Mouse (Mus musculus) 416B (cell line): ENCODE measurements around the gene Mybph.
A peak's percentile ranks its signal among the peaks of the same experiment; 100 is the strongest.

Source experiments
- DNase-seq: peaks from one replicate; pipeline ENCODE4 v3.0.0; 2011; ENCODE audit warnings: low read depth

Mybph gene

DNA sequence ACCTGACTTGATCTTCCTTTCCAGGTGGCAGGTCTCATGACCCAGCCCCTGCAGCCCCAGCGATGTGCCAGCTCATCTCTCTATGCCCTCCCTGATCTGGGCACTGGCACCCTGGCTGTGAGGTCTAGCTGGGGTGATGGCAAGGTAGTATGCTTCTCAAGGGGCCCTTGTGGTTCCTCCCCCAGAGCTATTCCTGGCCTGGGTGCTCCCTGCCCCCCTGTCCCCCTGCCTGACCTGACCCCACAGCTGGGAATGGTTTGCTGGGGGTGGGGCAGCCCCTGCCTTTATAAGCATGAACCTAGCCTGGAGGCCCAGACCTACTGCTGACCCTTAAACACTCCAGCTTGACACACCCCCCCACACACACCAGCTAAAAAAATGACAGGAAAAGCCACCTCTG is at the start of gene Mybph:
TSS of gene Mybph (plus strand) at position 323 of the 400 bp plus-strand sequence.
- no peak for DNase-seq

DNA sequence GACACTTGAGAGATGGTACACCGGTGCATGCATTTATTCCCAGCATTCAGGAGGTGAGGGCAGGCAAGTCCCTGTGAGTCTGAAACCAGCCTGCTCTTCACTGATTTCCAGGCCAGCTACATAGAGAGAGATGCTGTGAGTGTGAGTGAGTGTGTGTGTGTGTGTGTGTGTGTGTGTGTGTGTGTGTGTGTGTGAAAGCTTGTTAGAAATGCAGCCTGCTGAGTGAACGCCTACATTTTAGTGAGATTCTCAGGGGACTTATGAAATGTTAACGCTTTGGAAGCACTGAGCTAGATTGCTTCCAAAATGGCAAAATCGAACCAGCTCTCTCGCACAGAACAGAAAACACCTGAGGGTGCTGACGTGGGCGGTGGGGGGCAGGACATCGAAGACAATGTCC is 47.2 kb upstream of the Mybph start:
- DNase-seq, result no peak

DNA sequence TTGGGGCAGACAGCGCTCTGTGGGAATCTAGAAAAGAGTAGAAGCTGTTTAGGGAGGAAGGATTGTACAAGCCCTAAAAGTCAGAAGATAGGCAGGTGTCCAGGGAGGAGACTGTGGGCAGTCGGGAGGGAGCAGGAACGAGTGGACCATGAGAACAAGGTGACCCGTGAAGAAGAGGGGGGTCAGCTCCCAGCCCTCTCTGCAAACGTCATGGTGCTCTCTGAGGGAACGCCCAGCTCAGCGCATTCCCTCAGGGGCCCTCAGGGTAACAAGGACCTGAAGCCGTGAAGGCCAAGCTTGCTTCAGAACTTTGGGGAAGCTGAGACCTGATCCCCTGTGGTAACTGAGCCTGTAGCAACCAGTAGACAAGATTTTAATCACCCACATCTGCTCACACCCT is 43.2 kb upstream of the Mybph start:
- DNase-seq, result no peak

DNA sequence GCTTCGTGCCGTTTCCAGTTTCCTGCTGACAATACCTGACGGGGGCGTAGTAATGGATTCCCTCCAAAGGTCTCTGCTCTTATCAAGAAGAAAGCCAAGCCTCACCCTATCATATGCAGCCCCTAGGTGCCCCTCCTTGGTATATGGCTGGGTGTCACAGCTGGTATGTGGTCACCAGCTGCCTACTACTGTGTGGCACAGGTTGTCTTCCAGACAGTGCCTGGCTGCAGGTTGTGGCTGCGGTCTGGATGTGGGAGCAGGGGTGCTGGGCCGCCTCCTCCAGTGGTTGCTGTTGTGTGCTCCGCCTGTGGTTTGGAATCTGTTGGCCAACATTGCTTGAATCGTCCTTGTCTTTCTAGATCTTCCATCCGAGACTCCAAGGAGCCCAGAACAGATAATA is 42.5 kb upstream of the Mybph start:
- DNase-seq, result no peak

DNA sequence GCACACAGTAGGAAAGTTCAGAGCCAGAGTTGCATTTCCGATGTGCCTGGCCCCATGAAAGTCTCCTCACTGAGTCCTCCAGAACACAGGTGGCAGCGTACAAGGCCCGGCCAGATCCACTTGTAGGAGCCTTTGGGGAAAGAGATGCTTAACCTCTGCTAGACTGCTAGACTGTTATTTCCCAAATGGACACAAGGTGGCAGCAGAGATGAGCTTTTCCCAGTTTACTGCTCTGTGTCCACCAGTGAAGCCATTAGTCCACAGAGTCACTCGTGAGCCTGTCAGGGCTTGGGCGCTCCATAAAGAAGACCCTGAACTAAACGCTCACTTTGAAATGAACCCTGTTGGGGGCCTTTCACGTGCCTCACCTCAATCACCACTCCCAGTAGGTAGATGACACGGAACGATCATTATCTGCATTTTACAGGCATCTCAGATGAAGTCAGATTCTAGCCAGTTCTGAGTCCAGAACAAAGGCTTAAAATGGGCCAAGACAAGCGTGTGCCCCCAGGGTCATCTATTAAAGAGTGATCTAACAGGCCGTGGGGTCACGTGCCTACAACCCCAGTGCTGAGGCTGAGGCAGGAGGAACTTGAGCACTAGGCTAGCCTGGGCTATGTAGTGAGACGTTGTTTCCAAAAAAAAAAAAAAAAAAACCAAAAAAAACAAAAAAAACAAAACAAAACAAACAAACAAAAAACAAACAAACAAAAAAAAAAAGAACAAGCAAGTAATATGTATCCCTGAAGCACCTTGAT is 41.4 kb upstream of the Mybph start:
- peak; percentile 81 for DNase-seq

DNA sequence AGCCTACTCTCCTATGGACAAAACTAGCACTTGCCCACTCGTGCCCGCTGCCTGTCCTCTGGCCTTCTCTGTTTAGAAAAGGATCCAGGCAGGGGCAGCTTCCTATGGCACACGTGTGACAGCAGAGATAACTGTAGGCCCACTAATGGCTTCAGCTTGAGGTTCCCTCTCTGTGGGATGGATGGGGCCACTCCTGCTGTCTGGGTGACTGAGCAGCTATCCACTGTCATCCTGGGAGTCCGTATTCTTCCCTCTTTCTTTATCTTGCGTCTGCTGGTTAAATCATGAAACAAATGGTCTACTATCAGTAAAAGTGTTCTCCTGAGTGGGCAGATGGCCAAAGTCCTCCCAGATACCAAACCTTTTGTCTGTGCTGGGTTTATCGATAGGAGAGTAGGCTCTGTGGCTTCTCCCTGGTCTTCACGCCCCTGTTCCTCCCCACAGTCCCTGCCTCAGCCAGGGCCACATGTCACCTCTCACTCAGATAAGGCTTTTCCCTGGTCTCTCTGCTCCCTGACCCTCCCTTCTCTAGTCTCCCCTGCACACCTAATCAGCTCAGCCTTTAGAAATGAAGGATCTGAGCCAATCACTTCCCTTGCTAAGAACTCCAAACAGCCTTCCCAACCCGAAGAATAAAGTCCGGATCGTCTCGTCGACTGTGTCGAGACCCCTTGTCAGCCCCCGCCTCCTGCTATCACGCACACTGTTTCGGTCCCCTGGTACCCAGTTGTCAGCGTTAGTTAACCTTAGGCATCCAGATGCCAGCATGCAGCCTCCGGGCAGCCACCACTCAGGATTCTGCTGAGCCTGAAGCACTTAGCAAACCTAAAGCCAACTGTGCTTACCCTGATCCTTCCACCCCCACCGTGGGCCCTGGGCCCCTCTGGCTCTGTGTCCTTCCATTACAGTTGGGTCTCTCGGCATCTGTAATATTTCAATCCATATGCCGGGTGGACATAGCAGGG is 40.3 kb upstream of the Mybph start:
- no peak for DNase-seq

DNA sequence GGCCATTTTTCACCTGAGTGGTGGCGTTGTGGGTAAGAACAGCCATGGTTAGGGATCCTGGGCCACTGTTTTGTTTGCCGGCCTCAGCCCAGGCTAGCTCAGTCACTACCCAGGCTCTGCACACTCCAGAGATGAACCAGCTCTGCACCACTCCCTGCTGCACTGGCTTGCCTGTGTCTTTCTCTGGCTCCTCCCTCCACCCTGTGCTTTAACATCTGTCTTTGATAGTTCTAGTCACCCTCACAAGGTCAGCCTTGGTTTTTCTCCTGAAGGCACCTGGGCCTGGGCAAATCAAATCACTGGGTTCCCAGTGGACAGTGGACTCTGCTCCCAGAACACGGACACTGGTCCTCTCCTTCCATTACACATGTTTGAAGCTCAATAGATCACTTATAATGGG is 39.1 kb upstream of the Mybph start:
- no peak for DNase-seq

DNA sequence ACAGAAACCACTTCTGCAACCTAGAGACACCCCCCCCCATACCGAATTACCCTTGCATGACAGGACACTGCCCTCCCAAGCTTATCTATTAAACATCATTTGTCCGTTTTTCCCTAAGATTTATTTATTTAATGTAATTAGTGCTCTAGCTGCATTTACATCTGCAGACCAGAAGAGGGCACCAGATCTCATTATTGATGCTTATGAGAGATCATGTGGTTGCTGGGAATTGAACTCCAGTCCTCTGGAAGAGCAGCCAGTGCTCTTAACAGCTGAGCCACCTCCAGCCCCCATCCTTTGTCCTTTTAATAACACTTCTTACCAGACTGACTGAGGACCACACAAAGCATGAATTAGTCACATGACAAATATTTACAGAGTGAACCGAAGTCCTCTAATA is 38.6 kb upstream of the Mybph start:
- peak; percentile 26 for DNase-seq

DNA sequence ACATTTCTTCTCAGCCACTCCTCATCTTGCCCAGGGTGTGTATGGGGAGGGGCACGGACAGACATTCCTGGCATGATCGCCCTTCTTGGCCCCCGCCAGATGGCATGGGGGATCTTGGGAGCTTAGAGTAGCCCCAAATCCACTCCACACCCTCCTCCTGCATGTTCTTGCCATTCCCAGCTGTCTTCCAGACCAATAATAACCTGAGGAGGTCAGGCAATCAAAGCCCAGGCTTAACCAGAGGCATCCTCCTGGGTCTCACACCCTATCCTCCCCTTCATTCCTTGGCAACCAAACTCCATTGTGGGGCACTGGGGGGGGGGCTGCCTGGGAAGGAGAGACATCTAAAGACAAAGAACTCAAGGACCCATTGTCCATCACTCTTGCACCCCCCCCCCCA is 32.8 kb upstream of the Mybph start:
- no peak for DNase-seq

DNA sequence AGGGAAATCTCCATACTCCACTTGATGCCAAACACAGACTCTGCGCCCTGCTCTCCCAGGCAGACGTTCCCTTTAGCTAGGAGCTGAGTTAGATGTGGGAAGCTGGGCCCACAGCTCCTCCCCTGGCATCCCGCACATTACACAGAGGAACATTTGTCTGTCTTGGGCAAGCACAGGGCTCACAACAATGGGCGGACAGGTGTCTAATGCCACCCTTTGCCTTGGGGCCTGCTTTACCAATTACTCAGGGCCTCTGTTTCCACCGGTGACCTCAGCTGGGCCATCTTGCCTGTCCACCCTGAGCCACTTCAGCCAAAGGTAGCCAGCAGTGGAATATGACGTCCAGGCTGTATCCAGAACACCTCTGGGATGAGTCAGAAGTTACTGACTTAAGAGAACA is 31.8 kb upstream of the Mybph start:
- DNase-seq, result no peak

DNA sequence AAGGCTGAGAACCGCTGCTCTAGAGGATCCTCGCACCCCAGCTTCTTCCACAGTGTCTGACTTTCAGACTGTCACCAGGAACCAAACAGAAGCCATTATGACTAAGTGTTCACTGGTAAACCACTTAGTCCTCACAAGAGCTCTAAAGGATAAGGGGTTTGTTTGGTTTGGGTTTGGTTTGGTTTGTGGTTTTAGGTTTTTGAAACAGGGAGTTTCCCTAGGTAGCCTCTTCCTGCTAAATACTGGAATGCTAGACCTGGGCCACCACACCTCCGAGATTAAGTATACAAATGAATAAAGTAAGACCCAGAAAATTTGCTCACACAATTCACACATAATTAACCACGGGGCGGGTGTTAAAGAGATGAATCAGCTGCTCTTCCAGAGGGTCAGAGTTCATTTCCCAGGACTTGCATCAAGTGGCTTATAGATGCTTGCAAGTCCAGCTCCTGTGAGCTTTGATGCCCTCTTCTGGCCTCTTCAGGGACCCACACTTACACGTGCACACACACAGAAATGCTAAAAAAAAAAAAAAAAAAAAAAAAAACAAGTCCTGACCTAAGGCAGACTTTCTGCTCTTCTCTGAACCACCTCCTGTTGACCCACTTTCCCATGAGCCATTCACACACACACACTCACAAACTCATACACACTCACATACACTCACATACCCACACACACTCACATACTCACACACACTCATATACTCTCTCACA is 30.6 kb upstream of the Mybph start:
- DNase-seq, result peak; percentile 42

DNA sequence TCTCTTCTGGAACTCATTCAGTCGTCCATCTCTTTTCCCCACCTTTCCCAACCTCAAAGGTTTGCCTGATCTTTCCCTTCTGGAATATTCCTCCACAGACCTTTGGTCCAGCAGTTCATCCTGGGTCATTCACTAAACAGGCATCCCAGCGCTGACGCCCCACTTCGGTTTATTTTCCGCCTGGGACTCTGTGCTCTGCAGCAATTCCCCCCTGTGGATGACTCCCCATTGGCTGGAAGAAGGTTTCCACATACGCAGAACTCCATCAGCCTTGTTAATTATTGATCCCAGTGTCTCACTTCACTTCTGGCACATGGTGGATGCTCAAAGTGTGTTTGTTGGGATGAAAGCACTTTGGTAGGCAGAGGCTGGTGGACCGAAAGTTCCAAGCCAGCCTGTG is 29.8 kb upstream of the Mybph start:
- no peak for DNase-seq

DNA sequence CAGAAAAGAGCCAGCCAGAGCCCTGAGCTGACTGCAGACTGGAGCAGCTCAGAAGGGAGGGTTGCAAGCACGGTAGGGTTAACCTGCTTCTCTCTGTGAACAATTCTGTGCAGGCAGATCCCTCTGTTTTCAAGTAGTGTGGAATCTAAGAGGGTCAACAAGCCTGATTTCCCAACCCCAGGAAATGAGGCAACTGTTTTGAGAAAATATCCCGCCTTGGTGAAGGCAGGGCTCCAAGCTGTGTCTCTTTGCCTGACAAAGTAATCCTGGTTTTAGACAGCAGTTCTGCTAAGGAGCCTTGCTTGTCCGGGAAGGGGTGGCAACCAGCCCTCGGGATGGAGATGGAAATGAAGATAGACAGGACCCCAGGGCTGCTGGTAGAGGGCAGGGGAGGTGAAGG is 28.8 kb upstream of the Mybph start:
- DNase-seq, result no peak

DNA sequence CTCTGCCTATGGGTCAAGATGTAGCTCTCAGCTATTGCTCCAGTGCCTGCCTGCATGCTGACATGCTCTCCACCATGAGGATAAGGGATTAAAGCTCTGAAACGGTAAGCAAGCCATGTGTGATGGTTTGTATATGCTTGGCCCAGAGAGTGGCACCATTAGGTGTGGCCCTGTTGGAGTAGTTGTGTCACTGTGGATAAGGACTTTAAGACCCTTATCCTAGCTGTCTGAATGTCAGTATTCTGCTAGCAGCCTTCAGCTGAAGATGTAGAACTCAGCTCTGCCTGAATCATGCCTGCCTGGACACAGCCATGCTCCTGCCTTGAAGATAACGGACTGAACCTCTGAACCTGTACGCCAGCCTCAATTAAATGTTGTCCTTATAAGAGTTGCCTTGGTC is 26.7 kb upstream of the Mybph start:
- DNase-seq, result no peak

DNA sequence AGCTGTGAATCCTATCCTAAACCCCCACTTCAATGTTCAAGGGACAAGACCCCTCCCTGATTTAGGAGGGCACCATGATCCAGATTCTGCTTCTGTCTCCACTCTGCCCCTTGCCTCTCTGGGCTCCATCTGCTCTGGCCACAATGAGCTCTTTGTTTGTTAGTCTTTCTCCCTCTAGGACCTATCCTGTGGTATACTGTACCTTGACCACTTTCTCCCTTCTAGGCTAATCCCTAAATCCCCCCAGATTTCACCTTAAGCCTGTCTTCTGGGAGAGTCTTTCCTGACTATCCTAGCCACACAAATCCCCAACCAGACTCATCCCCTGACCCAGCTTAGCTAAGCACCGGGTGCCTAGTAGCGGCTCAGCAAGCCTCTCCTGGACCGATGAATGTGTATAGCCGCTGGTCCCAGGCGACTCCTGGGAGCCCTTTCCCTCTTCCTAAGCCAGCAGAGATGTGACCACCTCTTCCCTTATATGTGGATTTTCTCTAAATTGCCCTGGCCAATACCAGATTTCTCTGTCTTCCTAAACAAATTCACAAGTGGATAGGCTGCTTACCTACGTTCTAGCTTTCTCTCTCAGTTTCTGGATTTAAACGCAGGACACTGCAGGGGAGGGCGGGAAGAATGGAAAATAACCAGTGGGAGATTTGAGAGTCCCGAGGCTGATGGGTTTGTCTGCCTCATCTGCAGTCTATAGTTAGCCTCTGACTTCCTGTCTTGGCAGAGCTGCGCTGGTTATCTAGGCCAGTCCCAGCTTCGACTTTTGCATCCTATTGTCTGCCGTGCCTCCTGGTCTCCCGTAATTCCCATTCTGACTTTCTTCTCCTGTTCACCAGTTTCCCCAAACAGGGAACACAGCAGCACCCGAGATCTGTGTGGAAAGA is 25.6 kb upstream of the Mybph start:
- no peak for DNase-seq

DNA sequence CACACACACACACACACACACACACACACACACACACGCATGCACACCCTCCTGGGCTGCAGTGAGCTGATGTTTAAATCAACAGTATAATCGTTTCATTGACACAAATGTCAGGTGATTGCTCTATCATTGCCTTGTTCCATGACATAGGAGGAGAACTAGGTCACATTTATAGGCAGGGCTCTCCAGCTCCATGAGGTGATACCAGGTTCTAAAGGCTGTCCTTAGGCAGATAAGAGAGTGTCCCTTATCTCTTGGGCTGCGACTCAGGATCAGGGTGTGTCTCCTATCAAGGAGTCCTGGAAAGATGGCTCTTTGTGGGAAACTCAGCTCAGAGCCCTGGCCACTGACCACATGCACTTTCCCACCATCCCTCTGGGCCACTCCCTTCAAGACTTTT is 24.7 kb upstream of the Mybph start:
- no peak for DNase-seq

DNA sequence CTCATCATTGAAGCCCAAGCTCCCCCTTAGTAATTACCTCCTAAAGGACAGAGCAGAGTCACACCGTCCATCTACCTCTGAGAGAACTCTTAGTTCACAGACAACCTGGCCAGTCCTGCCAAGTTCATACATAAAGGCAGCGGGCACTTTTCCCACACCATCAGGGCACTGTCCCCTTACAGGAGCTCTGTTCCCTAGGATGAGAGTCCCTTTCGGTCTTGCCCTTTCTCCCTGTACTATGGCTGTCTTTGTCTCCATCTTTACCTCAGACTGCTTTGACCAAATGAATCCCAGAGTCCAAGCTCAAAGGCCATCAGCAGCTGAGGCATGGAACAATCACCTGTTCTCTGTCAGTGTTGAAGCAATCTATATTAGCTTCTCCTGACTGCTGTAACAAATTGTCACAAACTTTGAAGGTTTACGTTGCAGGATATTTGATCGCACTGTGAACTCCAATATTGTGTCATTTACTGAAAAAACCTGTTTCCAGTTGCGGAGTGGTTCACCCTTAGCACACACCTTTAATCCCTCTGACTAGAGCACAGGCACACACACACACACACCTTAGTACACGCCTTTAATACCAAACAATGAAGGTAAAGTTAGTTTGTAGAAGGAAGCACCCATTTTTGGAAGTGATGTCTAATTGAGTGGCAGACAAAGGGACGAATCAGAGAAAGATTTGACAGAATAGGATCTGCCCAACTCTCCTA is 24.1 kb upstream of the Mybph start:
- no peak for DNase-seq

DNA sequence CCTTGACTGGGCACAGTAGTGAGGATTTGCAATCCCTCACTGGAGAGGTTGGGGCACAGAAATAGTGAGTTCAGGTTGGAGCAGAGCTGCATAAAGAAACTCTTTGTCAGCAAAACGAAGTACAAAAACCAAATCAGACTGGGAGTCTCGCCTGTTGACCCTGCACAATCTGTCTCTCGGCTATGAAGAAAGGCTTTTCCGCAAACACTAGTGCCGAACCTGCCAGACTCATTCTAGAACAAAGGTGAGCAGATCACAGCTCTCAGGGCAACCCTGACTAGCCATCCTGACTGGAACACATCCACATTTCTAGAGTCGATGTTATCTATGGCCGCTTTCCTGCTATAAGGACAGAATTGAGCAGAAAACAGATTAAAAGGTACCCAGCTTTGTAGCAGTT is 20.2 kb upstream of the Mybph start:
- no peak for DNase-seq

DNA sequence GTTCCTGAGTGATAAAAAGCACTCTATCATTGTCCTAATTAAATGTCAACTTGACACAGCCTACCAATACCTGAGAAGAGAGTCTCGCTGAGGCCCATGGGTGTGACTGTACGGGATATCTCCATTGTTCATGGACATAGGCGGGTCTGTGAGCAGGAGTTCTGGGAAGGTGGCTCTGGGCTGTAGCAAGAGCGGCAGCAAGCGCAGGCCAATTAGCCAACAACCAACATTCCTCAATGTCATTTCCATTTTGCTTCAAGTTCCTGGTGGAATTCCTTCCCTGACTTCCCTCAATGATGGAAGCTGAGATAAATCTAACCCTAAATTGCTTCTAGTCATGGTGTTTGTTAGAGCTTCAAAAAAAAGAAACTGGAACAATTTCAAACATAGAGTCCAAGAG is 15.3 kb upstream of the Mybph start:
- no peak for DNase-seq

DNA sequence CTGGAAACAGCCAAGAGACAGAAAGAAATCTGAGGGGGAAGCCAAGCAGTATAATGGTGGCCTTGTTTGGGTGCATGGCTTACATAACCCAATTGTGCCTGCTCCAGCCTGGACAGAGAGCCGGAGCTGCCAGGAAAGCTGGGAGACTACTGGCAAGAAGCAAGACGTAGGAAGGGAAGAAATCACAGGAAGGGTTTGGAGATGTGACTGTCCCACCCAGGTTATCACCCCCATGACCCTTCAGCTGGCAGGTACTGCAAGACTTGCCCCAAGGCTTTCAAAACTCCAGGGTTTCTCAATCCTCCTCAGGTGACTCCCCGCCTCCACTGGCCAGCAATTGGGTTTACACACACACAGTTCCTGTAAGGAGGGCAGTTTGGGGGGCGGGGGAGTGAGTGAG is 11.2 kb upstream of the Mybph start, which contains the start of gene Chil1:
TSS of gene Chil1 (plus strand) at position 152 of the 400 bp plus-strand sequence.
- no peak for DNase-seq

DNA sequence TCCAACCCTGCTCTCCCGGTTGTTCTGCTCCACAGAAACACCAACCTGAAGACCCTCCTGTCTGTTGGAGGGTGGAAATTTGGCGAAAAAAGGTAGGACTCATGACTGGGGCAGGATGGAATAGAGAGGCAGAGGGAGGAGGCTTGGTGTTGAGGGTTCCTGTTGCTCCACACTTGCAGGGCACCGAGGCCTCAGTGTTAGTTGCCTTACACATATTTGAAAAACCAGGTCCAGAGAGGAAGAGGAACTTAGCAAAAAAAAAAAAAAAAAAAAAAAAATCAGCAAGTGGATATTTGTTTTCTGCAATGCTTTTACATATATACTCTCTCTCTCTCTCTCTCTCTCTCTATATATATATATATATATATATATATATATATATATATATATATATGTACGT is 9.2 kb upstream of the Mybph start:
- no peak for DNase-seq
